13 mouse cellular contexts compared by ENCODE assay signal in genomic region chr5:122622526-122622925, GRCm38 (mm10). TPM values are rescaled to one million over a fixed set of nuclear protein-coding genes. Genes with fewer than 3 reads are reported as not detected.
A peak's percentile ranks its signal among the peaks of the same experiment; 100 is the strongest.
DNase-seq lines count a peak whose midpoint lies in the region; ATAC-seq and TF ChIP-seq lines count a peak whose summit lies in the region.
"Had no signal": no experiment of that assay in that cellular context is flagged by ENCODE, and none has a peak within 500 bp of the region (broad histone marks: within the 10 kb centered on the region; RNA-seq: fewer than 3 reads in every experiment).

No protein-coding gene starts in this region.

- H3K9ac ChIP-seq in limb, embryonic 14.5 days (ENCODE audit: low read depth, low read length, severe bottlenecking), result no peak overlapping the region

- WGBS in embryonic facial prominence, embryonic 10.5 days, result 89% methylated on average over 5 of the region's 5 CpGs
- WGBS in limb, embryonic 14.5 days, result 93% methylated on average over 5 of the region's 5 CpGs

- intact Hi-C loops in gastrocnemius, adult 2 months (cut with DNase I), result no loop called here

- peaks cover 40% of the 10 kb centered on the region for H3K4me1 ChIP-seq in embryonic facial prominence, embryonic 10.5 days
- H3K4me1 ChIP-seq in limb, embryonic 14.5 days (ENCODE audit: control insufficient read depth, insufficient read depth, low read length), result peaks cover 7% of the 10 kb centered on the region; the same call in 1 of the 2 replicates

- no peaks in the 10 kb centered on the region for H3K9me3 ChIP-seq in embryonic facial prominence, embryonic 10.5 days
- H3K9me3 ChIP-seq in limb, embryonic 14.5 days (ENCODE audit: control insufficient read depth, low read length), result no peaks in the 10 kb centered on the region

- no peak overlapping the region for H3K4me2 ChIP-seq in limb, embryonic 14.5 days (replicated peaks; ENCODE audit: low read depth, low read length, severe bottlenecking)

- DNase-seq in gastrocnemius, adult 2 months, result peak; percentile 52
- no peak for DNase-seq in gastrocnemius, adult 8-10 months (ENCODE audit: low spot score in 2 of 2)
- peak; percentile 44 to 56 for DNase-seq in kidney, postnatal 25 days
- DNase-seq in kidney, adult 11 months, result no peak
- DNase-seq in embryonic facial prominence, embryonic 10.5 days (ENCODE audit: low spot score), result no peak
- DNase-seq in limb, embryonic 14.5 days (ENCODE audit: low spot score), result no peak
- no peak for DNase-seq in right cerebral cortex, postnatal 10 days (ENCODE audit: low spot score in 2 of 2)
- no peak for DNase-seq in thymus, postnatal 36 days
- DNase-seq: adrenal gland, postnatal 10 days; cerebellum, adult 8-10 months; spleen, adult 18-20 months had no signal

- H3K27ac ChIP-seq in gastrocnemius, adult 2 months, result peak overlapping the region; percentile 83
- peak overlapping the region; percentile 94 for H3K27ac ChIP-seq in embryonic facial prominence, embryonic 10.5 days (replicated peaks)
- H3K27ac ChIP-seq in limb, embryonic 14.5 days (replicated peaks; ENCODE audit: low read depth, low read length), result peak overlapping the region; percentile 72; the same call in 1 of the 2 replicates
- H3K27ac ChIP-seq: macrophage had no signal

- no peak for TF ChIP-seq CTCF in gastrocnemius, adult 2 months (IDR thresholded peaks at IDR 0.05)

- TF ChIP-seq POLR2A in limb, embryonic 14.5 days (IDR thresholded peaks at IDR 0.05; ENCODE audit: borderline replicate concordance, extremely low read depth, insufficient read depth, insufficient read length), result no peak

- no peak for ATAC-seq in limb, embryonic 14.5 days (ENCODE audit: low FRiP score, low read depth)
- ATAC-seq: inflammation-experienced regulatory T-cells, adult 6 months had no signal

- no peaks in the 10 kb centered on the region for H3K27me3 ChIP-seq in embryonic facial prominence, embryonic 10.5 days (replicated peaks; ENCODE audit: low read depth, poor library complexity, severe bottlenecking)
- no peaks in the 10 kb centered on the region for H3K27me3 ChIP-seq in limb, embryonic 14.5 days (ENCODE audit: control insufficient read depth, insufficient read depth, low read length)

- H3K4me3 ChIP-seq in gastrocnemius, adult 2 months, result no peak overlapping the region
- no peak overlapping the region for H3K4me3 ChIP-seq in embryonic facial prominence, embryonic 10.5 days
- no peak overlapping the region for H3K4me3 ChIP-seq in limb, embryonic 14.5 days (replicated peaks; ENCODE audit: low read length)

- H3K36me3 ChIP-seq in embryonic facial prominence, embryonic 10.5 days (replicated peaks), result no peaks in the 10 kb centered on the region
- no peaks in the 10 kb centered on the region for H3K36me3 ChIP-seq in limb, embryonic 14.5 days (ENCODE audit: control insufficient read depth, insufficient read depth, low read length)

RNA-seq across cellular contexts. Expression of gene Ift81, which starts 8.2 kb away (rescaled TPM):
- 1 to 10 TPM; 4.6 to 8.5 TPM for total RNA-seq in gastrocnemius, adult 2 months (2021)
- total RNA-seq in gastrocnemius, adult 8-10 months (2022), result 1 to 10 TPM; 3.4 to 9.1 (median 5.9) TPM
- 40.3 and 50.2 TPM in 2 replicates for polyA plus RNA-seq in embryonic facial prominence, embryonic 10.5 days (2016; fragmentation: Nextera tagmentation; extraction: Ambion mirVana)
- polyA plus RNA-seq in limb, embryonic 14.5 days (2012; rRNA removed), result 14.9 and 17.2 TPM in 2 replicates
- polyA plus RNA-seq in limb, embryonic 14.5 days (2014; fragmentation: Nextera tagmentation; extraction: Ambion mirVana), result 32.7 and 41.0 TPM in 2 replicates

RNA-seq across cellular contexts. Expression of gene P2rx7, which starts 21.2 kb away (rescaled TPM):
- total RNA-seq in gastrocnemius, adult 2 months (2021), result 1 to 10 TPM; 1.8 TPM
- total RNA-seq in gastrocnemius, adult 8-10 months (2022), result 1 to 10 TPM in 2 of 4 experiments, under 1 TPM in 2; 0.92 to 1.5 (median 1.1) TPM
- 0.30 and 0.35 TPM in 2 replicates for polyA plus RNA-seq in embryonic facial prominence, embryonic 10.5 days (2016; fragmentation: Nextera tagmentation; extraction: Ambion mirVana)
- polyA plus RNA-seq in limb, embryonic 14.5 days (2012; rRNA removed), result 2.9 and 3.6 TPM in 2 replicates
- 1.6 and 1.7 TPM in 2 replicates for polyA plus RNA-seq in limb, embryonic 14.5 days (2014; fragmentation: Nextera tagmentation; extraction: Ambion mirVana)

Comparison
In these comparisons a context has a peak if more than half of its experiments do, and no peak if none do; other contexts are left out.
1. DNase-seq: peak in gastrocnemius, adult 2 months (single experiment) and kidney, postnatal 25 days (2 of 2); none in gastrocnemius, adult 8-10 months (0 of 2), kidney, adult 11 months (single experiment), embryonic facial prominence, embryonic 10.5 days (single experiment), limb, embryonic 14.5 days (single experiment), right cerebral cortex, postnatal 10 days (0 of 2) and thymus, postnatal 36 days (0 of 2).
2. Peak in every context shown above with its lines, with median percentiles within 50 percentile points of each other: H3K27ac ChIP-seq.